Mouse (Mus musculus) cerebellum, postnatal 36 days (tissue): ENCODE results near the gene Nrp2.

Experiments
- DNase-seq, 2 experiments: peaks; one replicate each; pipeline ENCODE4 v3.0.0; 2021 to 2022; ENCODE audit warnings: mixed read lengths in 2 of 2

Gene Nrp2

DNA sequence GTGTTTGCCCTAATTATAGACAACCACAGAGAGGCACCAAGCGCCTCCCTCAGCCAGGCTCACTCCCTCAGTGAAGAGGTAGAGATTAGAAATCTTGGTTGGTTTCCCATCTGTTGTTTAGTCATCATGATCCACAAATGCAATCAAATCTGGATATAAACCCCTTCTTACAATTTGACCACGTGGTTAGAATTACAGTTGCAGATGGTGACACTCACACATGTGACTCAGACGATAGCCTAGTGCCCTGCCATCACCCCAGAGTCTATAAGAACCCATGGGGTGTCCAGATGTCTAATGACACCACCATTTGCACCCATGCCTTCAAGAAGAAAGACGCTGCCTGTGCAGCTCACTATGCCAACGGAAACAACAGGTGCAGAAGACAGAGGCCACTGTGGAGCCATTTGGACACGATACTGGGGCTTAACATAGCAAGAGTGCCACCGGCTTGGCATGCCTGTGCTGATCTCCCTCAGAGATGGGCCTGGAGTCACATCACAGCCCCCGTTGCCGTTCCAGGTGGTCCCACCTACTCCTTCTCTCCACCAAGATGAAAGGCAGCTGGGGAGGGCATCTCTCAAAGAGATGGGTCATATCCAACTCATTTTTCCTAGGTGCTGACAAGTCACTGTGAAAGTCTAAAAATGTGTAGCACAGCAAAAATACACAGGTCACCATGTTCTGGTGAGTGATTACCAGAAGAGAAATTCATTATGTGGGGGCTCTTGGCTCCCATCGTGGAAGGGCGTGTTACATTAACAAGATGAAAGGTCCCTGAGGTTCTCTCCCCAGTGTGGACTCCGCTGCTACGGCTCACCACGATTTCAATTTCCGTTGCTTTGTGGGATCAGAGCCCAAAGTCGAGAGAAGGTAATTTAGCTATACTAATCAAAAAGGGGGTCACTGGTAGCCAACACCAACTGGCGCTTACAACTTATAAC, 123.0 kb downstream of the Nrp2 start:
- no peak for DNase-seq

DNA sequence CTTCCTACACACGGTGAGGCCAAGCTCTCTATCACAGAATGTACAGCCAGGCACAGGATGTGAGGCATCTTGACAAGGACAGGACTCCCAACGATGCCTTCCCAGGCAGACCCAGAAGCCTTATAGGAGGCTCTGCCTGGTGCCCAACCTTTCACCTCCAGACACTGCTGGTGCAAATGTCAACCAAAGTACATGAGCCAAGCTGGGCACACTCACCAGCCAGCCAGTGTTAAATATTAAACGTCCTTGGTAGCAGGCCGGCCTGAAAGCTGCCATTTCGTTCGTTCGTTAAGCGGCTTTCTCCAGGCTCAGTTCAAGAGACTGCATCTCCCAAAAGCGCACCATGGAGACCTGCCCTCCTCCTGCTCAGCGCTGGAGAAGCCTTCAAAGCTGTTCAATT, 124.2 kb downstream of the Nrp2 start:
- DNase-seq: no peak

DNA sequence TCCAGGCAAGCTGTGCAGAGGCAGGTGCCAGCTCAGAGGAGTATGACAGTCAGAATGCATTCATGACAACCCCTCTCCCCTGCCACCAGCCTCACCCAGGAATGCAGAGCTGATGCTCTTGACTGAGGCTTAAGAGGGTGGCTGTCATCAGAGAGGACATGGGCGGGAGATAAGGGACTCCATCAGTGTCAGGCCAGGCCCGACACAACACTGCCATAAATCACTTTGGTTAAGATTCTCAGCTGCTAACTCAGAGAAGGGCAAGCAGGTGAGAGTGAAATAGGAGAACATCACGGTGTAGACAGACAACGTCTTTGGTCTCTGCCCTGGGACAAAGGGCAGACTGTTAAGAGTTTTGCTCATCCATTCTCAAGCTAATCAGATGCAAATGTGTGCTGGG, 125.1 kb downstream of the Nrp2 start:
- DNase-seq: no peak

DNA sequence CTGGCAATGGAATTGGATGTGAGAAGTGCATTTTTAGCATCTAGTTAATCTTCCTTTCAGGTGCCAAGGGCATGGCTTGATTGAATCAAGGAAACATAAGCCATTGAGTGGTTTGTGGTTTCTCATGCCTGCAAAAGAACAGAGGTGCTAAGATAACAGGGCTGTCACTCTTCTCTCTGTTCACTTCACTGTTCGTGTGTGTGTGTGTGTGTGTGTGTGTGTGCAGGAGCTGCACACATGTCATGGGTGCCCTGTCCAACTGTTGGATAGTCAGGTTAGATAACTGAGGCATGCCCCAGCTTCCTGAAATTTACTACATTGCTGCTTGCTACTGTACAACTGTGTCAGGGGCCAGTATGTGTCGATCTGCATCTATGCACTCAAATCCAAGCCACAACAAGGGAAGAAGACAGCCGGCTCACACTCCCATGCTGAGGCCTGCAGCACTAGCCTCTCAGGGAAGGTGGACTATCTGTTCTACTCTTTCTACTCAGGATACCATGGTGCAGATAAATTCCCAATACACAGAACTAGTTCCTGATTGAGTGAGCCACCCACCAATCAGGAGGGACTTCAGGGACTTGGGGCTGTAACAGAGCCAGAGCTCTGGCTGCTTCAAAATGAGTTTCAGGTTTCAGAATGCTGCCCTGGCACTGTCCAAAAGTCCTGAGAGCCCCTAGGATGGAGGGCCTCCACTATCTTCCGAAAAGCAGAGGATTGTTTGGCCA, 126.8 kb downstream of the Nrp2 start:
- DNase-seq: no peak

DNA sequence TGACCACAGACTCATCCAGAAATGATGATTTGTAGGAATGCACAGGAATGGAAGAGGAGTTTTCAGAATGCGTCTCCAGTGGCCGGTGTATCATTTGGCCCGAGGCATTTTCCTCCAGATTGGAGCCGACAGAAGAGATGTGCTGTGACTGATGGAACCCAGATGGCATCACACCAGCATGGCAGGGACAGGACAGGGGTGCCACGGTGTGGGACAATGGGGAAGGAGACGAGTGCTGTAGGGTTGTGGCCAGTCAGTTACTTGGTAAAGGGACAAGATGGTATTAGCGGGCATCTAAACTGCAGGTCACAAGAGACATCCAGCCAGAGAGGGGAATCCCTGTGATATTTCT, 127.3 kb downstream of the Nrp2 start:
- no peak for DNase-seq

DNA sequence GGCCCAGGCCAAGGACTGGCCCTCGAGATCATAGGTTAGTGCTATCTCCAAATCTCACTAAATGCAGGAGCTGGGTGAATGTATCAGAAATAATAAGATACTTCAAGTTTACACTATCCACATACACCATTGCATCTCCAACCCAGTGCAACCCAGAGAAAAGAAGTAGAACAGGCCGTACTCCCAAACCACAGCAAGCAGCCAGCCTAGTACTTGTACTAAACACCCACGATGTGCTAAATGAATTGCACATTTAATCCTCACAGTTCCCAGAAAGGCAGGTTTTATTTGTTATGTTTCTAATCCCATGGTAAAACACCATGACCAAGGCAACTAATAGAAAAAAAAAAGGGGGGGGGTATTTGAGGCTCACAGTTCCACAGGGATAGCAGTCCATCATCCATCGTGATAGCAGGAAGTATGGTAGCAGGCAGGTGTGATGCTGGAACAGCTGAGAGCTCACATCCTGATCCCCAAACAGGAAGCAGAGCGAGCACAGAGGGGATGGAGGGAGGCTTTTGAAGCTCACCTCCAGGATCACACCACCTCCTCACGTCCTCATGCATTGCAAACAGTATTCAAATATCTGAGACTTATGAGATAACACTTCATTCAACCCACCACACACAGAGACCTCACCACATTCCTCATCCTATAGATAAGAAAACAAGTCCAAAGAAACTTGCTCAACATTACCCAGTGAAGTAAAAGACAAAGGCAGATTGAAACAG, 128.8 kb downstream of the Nrp2 start:
- no peak for DNase-seq

DNA sequence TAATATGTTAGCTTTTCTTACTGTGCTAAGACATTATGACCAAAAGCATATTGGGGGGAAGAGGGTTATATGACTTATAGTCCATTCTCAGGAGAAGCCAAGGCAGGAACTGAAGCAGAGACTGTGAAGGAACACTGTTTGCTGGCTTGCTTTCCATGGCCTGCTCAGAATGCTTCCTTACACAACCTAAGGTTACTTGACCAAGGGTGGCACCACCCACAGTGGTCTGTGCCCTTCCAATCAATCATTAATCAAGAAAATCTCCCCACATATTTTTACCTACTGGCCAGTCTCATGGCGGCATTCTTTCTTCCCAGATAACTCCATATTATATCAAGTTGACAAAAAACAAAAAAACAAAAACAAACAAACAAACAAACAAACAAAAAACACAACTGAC, 130.3 kb downstream of the Nrp2 start:
- DNase-seq: no peak

DNA sequence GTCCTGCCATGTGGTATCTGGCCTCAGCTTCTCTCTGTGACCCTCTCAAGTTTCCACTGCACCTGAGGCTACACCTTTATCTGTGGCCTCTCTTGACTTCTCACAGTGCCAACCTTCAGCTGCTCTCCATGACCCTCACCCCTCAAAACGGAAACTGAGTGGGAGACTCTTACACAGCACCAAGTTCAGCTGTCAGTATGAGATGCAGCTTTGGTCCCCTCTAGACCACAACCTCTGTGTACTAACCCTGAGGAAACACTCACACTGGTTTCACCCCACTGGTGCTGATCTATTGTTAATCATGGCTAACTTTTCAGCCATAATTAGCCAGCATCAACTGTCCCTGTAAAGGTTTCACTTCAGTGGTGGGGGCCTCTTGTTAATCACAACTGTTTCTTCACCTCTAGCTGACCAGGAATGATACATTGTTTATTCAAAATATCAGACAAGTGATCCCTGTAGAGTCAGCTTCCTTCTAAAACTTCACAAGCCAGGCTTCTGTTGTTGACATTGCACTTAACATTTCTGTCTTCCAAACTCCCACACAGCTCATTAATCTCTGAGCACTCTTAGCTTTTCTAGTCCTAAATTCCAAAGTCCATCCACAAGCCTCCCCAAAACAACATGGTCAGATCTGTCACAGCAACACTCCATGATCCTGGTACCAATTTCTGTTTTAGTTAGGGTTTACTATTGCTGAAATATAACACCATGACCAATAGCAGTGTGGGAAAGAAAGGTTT, 131.5 kb downstream of the Nrp2 start:
- no peak for DNase-seq

DNA sequence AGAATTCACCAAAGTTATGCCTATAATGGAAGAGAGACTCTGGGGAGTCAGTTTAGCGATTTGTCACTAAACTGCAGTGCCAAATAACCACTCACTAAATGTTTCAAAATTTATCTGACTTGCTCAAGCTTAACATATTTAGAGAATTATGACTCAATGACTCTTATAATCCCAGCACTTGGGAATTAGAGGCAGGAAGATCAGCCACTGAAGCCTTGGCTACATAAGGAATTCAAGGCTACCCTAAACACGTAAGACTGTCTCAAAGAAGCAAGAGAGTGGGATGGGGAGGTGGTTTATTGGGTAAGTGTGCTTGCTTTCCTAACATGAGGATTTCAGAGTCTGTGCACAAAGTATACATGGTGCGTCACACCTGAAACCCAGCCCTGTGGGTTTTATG, 135.0 kb downstream of the Nrp2 start:
- no peak for DNase-seq

DNA sequence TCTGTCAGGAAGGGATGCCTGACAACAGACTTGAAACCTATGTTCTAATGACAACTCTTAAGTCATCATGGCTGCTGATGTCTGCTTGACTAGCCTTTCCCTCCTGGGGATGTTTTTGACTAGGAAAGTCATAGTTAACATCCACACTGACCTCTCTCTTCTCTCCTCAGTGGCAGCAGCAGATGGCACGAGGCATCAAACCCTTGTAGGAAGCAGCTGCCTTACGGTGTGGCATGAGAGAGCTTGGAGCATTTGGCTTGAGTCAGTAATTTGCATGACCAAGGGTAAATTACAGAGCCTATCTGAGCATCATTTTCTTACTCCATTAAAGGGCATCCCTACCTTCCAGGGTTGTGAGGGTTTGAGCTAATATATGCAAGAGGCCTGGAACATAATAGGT, 135.5 kb downstream of the Nrp2 start:
- no peak for DNase-seq

DNA sequence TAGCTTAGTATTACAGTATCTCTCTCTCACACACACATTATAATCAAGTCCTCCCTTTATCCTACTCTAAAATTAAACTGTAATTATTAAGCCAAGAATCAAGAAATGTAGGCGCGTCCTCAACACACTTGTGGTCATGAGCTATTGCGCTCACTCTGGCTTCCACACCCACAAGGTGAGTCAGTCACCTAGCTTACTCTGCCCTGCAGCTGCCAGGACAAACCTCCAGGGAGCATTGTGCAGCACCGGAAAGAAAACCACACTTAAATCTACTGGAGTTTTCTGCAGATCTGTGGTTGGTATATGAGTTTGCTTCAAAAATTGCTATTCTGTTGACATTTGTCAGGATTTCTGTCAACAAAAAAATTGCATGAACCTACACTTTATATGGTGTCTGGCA, 140.1 kb downstream of the Nrp2 start:
- no peak for DNase-seq

DNA sequence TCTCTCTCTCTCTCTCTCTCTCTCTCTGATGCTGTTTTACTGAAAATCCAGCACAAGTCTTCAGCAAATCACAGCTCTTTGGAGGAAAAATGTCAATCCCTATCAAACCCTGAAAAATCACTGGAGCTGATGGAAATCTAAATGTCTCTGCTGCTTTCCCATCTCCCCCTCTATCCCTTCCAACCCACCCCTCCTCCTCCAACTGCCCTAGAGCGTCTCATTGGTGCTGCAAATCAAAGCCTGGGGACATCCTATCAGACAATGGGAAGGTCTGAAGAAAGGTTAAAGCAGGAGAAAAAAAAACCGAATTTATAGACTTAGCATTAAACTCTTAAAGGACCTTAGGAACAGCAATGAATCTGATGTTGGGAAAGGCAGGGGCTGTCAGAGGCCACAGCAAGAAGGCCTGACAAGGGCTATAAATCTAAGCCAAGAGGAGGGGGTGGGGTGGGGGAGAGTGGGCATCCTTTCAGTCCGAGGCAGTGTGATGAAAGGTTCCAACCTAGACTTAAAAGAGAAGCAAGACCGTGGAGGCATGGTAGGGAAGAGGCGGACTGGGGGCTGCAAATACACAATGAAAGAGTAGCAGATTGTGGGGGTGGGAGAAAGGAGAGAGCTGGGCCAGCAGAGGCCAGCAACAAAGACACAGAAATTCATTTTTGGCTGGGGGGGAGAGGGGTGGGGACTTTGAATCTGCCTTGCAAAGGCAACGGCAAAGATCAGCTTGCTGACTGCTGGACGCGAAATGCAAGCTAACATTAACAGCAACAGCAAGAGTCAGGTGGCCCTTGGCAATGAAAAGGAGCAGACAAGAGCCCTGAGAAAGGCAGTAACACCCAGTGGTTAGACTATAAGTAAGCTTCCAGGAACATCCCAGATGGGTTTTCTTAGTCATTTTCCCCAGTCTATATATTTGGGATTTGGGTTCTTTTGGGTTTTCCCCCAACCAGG, 148.2 kb downstream of the Nrp2 start:
- no peak for DNase-seq

DNA sequence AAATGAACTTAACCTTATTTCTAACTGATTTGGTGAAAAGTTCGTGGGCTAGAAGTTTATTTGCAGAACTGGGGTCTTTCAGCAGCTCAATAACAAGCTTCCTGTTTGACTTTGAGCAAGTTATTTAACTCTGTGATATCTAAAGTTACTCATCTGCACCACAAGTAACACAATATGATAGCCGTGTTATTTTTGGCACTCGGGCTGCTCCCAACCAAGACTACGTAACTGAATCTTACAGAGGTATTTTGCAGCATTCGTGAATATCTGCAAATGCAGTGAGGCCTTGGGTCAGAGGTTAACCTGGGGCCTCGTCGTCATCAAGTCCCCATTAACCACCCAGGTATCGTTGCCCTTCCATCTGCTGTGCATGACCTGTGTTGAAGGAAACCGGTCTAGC, 150.3 kb downstream of the Nrp2 start:
- no peak for DNase-seq

DNA sequence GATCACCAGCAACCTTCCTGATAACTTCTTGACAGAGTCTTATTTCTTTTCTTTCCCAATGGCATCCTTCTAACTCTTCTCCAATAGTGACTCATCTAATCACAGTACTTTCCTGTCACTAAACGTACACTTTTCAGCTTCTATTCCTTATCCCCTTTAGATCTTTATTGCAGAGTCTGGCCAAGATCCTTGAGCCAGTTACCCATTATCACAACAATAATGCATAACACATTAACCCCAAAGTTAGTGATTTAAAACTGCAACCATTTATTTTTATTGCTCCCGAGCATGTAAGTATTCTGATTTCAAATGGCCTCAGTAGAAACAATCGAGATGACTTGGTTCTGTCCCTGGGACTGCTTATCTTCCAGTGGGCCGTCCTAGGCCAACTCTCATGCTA, 150.9 kb downstream of the Nrp2 start:
- no peak for DNase-seq

DNA sequence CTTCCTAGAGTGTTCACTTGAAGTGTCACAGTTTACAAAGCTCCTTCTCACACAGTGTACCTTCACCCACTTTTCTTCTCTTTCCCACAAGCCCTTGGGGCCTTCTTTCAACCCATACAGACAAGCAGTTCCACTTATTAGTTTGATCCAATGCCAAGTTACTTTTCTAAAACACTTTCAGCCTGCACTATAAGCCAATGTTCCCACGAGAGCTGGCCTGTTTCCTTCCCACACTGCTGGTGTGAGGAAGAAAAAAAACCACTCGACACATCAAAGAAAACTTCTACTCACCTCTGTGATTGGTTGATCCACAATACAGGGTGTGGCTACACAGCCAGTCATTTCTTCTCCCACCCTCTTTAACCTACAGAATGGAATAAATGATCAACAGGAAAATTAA, 156.0 kb downstream of the Nrp2 start:
- no peak for DNase-seq

DNA sequence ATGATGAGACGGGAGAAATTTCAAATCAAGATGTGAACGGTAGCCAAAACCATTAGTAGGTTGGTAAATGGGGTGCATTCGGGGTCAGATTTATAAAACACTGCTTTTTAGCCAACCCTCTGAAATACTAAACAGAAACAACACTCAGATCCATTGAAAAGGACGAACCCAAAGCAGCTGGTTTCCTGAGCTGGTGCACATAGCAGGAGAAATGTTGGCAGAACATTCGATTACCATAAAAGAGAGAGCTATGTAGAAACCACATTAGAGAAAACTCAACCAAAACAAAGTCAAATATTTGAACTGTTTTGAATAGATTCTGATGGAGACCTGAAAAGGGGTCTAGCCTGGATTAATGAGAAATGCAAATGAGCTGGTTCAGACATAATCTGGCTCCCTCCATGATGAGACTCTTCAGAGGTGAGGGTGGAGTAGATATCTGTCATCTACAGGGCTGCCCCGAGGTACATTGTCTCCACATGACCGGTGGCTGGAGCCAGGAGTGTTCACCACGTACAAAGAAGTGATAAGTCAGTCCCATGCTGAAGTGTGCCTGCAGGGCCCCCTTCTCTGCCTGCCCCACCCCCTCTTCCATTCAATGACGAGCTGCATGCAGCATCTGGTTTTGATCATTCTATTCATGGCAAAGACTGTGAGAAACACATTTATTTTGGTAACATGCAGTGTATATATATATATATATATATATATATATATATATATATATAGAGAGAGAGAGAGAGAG, 156.6 kb downstream of the Nrp2 start:
- no peak for DNase-seq

DNA sequence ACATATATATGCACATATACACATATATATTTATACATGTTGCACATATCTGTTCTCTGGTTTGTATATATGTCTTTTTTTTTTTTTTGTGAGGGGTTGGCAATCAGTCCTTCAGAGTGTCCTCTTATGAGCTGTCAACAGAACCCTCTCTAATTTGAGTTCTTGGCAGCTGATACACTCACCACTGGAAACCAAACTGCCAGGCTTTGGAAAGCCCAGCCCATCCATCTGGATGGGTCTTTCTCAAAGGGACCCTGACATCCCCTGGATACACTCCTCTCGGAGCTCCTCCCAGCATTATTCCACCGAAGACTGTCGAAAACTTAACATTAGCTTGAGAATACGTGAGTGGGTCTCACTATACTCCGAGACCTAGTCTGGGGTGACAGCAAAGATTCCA, 157.2 kb downstream of the Nrp2 start:
- no peak for DNase-seq

DNA sequence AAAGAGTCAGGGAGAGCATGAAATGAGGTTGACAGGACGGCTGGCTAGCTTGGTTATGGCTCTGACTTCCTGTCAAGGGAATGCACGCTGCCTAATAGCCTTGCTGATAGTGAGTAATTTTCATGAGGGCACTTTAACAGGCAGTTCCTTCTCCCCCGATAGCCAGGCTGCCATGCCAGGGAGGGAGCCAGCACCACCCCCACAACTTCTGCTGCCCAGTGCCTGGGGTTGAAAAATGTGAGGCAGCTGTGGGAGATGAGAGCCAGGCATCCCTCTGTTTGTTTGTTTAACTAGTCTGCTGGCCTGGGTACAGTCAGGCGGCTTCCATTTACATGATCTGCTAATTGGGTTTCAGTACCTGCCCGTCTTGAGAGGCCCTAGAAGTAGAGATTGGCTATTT, 157.7 kb downstream of the Nrp2 start:
- DNase-seq: no peak
